Mouse (Mus musculus) adrenal gland, adult 8-10 months (tissue): ENCODE data around the gene Wbp2nl. TPM values are rescaled to one million over a fixed set of nuclear protein-coding genes. Genes with fewer than 3 reads are reported as not detected.
A peak's percentile ranks its signal among the peaks of the same experiment; 100 is the strongest.
"Not testable (repeated sequence)": the region's sequence is repeated elsewhere in the genome, so short reads cannot be mapped to it uniquely, and the experiment has no call there.

Experiments
- DNase-seq: peaks from one replicate; pipeline ENCODE4 v3.0.0; 2022
- total RNA-seq, 4 experiments: library from RNA; stranded (reverse); gene quantifications; 2 replicates each; pipeline ENCODE4 v1.2.4; 2022

Gene Wbp2nl
- total RNA-seq, 4 experiments from 2014 or later: not detected

GRCm38 (mm10) chr15:82348999-82349341 lies 50.2 kb downstream of the Wbp2nl start:
- no peak for DNase-seq

- DNase-seq: no peak
These were observed 51.6 kb downstream of the Wbp2nl start for GRCm38 (mm10) chr15:82350349-82350748.

GRCm38 (mm10) chr15:82351480-82351879 lies 52.7 kb downstream of the Wbp2nl start:
- no peak for DNase-seq

DNA sequence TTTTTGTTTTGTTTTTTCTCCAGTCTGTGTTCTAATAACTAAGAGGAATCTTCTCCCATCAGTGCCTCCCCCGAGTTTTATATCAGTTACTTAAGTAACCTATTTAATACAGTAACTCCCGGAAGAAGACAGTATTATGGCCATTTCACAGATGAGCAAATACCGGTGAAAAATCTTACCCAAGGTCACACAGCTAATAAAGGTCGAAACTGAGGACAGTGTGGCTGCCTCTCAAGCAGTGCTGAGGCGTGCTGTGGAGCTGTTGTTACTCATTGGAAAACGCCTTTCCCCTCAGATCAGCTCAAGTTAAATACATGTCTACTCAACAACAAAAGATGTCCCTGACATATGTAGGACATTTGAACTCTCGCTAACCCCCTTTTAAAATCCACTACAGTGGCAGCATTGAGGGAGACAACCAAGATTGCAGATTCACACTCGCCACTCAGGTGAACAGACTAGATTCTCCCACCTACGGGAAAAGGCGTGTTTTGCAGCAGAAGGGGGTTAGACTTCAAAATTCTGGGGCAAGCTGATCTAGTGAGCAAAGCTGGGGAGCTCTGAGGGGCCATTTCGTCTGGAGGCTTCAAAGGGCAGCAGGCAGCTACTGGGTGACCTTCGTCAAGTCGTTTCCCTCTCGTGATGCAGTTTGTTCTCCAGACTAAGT lies 54.5 kb downstream of the Wbp2nl start:
- DNase-seq: no peak

GRCm38 (mm10) chr15:82353745-82354113 lies 55.0 kb downstream of the Wbp2nl start:
- no peak for DNase-seq

DNA sequence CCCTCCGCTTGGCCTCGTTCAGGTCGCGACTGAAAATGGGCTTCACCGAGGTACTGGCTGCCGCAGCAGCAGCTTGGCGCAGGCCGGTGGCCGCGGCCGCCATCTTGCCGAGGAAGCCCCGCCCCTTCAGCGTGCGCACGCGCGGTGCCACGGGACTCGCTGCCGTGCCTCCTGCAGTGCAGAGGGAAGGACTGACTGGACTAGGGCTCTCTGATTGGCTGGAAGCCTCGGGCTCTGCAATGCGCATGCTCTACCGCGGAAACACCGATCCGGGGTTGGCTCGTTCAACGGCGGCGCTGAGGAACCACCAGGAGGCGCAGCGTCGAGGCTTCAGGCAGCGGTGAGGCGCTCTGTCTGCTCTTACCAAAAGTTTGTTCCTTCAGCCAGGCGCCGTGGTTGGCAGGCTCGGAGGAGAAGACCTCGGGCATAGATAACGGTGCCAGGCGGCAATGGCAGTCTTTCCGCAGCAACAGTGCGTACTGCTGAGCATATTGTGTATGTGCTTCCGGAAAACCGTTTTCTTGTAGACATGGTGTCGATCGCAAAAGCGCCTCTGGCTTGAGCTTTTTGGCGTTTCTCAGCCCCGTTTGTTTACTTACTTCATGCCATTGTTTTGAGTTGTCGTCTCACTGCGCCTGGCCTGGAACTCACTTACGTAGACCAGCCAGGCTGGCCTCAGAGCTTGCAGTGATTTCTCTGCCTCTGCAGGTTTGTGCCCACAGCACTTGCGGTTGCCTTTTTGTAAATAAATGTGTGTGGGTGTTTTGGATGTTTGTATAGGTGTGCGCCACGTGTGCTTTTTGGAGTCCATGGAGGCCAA lies 55.6 kb downstream of the Wbp2nl start, which contains the start of gene Ndufa6:
Gene Ndufa6, minus strand, starts transcription at position 197 of the 820 bp plus-strand sequence.
- peak; percentile 96 for DNase-seq

GRCm38 (mm10) chr15:82358431-82359260 lies 59.9 kb downstream of the Wbp2nl start:
- DNase-seq: no peak

DNA sequence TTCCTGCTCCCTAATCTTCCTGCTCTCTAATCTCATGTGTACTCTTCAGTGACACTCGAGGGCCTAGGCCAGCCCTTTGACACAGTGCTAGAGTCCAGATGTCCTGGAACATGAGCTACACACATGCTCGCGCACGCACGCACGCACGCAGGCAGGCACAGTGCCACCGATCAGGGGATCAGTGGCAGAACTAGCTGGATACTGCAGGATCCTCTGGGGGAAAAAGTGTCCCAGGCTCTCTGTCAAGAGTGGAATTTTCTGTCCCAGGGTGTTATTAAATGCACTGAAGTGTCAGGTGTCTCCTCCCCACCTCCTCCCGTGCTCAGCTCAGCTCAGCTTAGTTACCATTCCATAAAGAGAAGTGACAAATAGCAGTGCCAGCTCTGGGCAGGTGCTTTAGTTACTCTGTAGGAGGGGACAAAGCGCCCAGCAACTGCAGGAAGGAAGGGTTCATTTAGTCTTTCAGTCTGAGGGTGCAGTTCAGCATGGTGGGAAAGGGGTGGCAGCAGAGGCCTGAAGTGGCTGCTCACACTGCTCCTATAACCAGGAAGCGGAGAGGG lies 62.8 kb downstream of the Wbp2nl start:
- DNase-seq: no peak

GRCm38 (mm10) chr15:82362234-82362633 lies 63.5 kb downstream of the Wbp2nl start:
- no peak for DNase-seq

- not testable (repeated sequence) for DNase-seq
These were observed 65.0 kb downstream of the Wbp2nl start for GRCm38 (mm10) chr15:82363801-82364200.

Other genes with a start within 250 kb of the Wbp2nl start
- gene 4930407I10Rik, start 239.8 kb upstream of the Wbp2nl start, total RNA-seq: not detected
- gene Mei1, start 229.0 kb upstream of the Wbp2nl start, total RNA-seq: 1 to 10 TPM in 3 of 4 experiments, under 1 TPM in 1; 0.74 to 4.1 (median 2.4) TPM
- gene Ccdc134, start 171.0 kb upstream of the Wbp2nl start, total RNA-seq: 10 to 100 TPM in 3 of 4 experiments, 1 to 10 TPM in 1; 8.9 to 13.7 (median 12.5) TPM
- gene Srebf2, start 151.8 kb upstream of the Wbp2nl start, total RNA-seq: 100 to 1,000 TPM in 2 of 4 experiments, 10 to 100 TPM in 2; 83.2 to 144 (median 107) TPM
- gene Shisa8, start 86.1 kb upstream of the Wbp2nl start, total RNA-seq: under 1 TPM in 3 of 4 experiments, not detected in 1; 0.14 to 0.24 (median 0.17) TPM
- gene Tnfrsf13c, start 74.6 kb upstream of the Wbp2nl start, total RNA-seq: under 1 TPM in 2 of 4 experiments, not detected in 2; 0.45 to 0.92 TPM
- gene Cenpm, start 54.2 kb upstream of the Wbp2nl start, total RNA-seq: 1 to 10 TPM in 3 of 4 experiments, under 1 TPM in 1; 0.87 to 3.8 (median 1.8) TPM
- under 1 TPM; 0.35 to 0.62 (median 0.39) TPM for gene 1500009C09Rik, start 46.6 kb upstream of the Wbp2nl start, total RNA-seq
- 1 to 10 TPM; 3.0 to 6.9 (median 3.5) TPM for gene Sept3, start 24.1 kb upstream of the Wbp2nl start, total RNA-seq
- gene Naga, start 40.0 kb downstream of the Wbp2nl start, total RNA-seq: 10 to 100 TPM; 68.6 to 89.3 (median 77.9) TPM
- gene Pheta2, start 40.0 kb downstream of the Wbp2nl start, total RNA-seq: 1 to 10 TPM in 2 of 4 experiments, under 1 TPM in 2; 0.74 to 2.0 (median 1.4) TPM
- gene Smdt1, start 40.0 kb downstream of the Wbp2nl start, total RNA-seq: 100 to 1,000 TPM; 137 to 205 (median 157) TPM
- 100 to 1,000 TPM; 293 to 470 (median 376) TPM for gene Ndufa6, start 55.4 kb downstream of the Wbp2nl start, total RNA-seq
- gene Cyp2d22, start 81.3 kb downstream of the Wbp2nl start, total RNA-seq: 10 to 100 TPM; 42.2 to 46.6 (median 45.6) TPM
- gene Cyp2d11, start 95.1 kb downstream of the Wbp2nl start, total RNA-seq: under 1 TPM in 2 of 4 experiments, not detected in 2; 0.22 to 0.42 TPM
- 1 to 10 TPM in 1 of 4 experiments, not detected in 3; 1.1 TPM for gene Cyp2d10, start 108.2 kb downstream of the Wbp2nl start, total RNA-seq
- gene Cyp2d9, start 134.5 kb downstream of the Wbp2nl start, total RNA-seq: 1 to 10 TPM in 1 of 4 experiments, under 1 TPM in 1, not detected in 2; 0.46 to 2.5 TPM